Mouse (Mus musculus): Measurements from ENCODE around the gene Plxnc1. TPM values are rescaled to one million over a fixed set of nuclear protein-coding genes. Genes with fewer than 3 reads are reported as not detected.
A peak's percentile ranks its signal among the peaks of the same experiment; 100 is the strongest.

Gene Plxnc1
- total RNA-seq, 2 experiments from 2014 or later = 37.2 to 47.8 TPM

- peak in 1 of 2 experiments; percentile 41 for DNase-seq (ENCODE audit: low spot score in 2 of 2)
- intact Hi-C loops (cut with DNase I) = no loop called here
These were observed 13.7 kb upstream of the Plxnc1 start for GRCm38 (mm10) chr10:94958311-94958710.

- no peak for DNase-seq (ENCODE audit: low spot score in 2 of 2)
- intact Hi-C loops (cut with DNase I) = no loop called here
These were observed 13.1 kb upstream of the Plxnc1 start for GRCm38 (mm10) chr10:94957705-94958104.

- no peak for DNase-seq (ENCODE audit: low spot score in 2 of 2)
- intact Hi-C loops (cut with DNase I) = loop anchor here (5.0 kb wide), 1 partner anchor 326 kb away; no protein-coding TSS in a partner anchor
These were observed 3.5 kb upstream of the Plxnc1 start for GRCm38 (mm10) chr10:94947915-94948675.

- no peak for DNase-seq (ENCODE audit: low spot score in 2 of 2)
- intact Hi-C loops (cut with DNase I) = loop anchor here (5.0 kb wide), 1 partner anchor 325 kb away; no protein-coding TSS in a partner anchor
These were observed 2.8 kb upstream of the Plxnc1 start for GRCm38 (mm10) chr10:94947386-94947785.

- intact Hi-C loops (cut with DNase I) = loop anchor here (5.0 kb wide), 1 partner anchor 323 kb away; no protein-coding TSS in a partner anchor
- peak in 1 of 2 experiments; percentile 43 for DNase-seq (ENCODE audit: low spot score in 2 of 2)
These were observed 624 bp upstream of the Plxnc1 start for GRCm38 (mm10) chr10:94945206-94945711.

GRCm38 (mm10) chr10:94943846-94944690 is 567 bp downstream of the Plxnc1 start:
- intact Hi-C loops (cut with DNase I) = loop anchor here (5.0 kb wide), 2 partner anchors 117 to 257 kb away; partner anchors contain the start of gene Cep83

GRCm38 (mm10) chr10:94943401-94943845 is 1.2 kb downstream of the Plxnc1 start:
- intact Hi-C loops (cut with DNase I) = loop anchor here (5.0 kb wide), 2 partner anchors 116 to 256 kb away; partner anchors contain the start of gene Cep83
- DNase-seq (ENCODE audit: low spot score in 2 of 2) = peak; percentile 63 to 66

More at GRCm38 (mm10) chr10:94943846-94944690, 567 bp downstream of the Plxnc1 start:
- peak; percentile 57 to 75 for DNase-seq (ENCODE audit: low spot score in 2 of 2)

- intact Hi-C loops (cut with DNase I) = loop anchor here (1.0 to 5.0 kb wide), 3 partner anchors 37 to 255 kb away; partner anchors contain the start of gene Cep83
- DNase-seq (ENCODE audit: low spot score in 2 of 2) = peak in 1 of 2 experiments; percentile 27
These were observed 2.1 kb downstream of the Plxnc1 start for GRCm38 (mm10) chr10:94942449-94943041.

GRCm38 (mm10) chr10:94941551-94941950 is 3.1 kb downstream of the Plxnc1 start:
- no peak for DNase-seq (ENCODE audit: low spot score in 2 of 2)
- intact Hi-C loops (cut with DNase I) = loop anchor here (5.0 kb wide), 2 partner anchors 114 to 254 kb away; partner anchors contain the start of gene Cep83

GRCm38 (mm10) chr10:94940786-94941185 is 3.8 kb downstream of the Plxnc1 start:
- intact Hi-C loops (cut with DNase I) = loop anchor here (5.0 kb wide), 2 partner anchors 113 to 253 kb away; partner anchors contain the start of gene Cep83
- DNase-seq (ENCODE audit: low spot score in 2 of 2) = no peak

- no peak for DNase-seq (ENCODE audit: low spot score in 2 of 2)
- intact Hi-C loops (cut with DNase I) = loop anchor here (5.0 kb wide), 2 partner anchors 113 to 253 kb away; partner anchors contain the start of gene Cep83
These were observed 4.6 kb downstream of the Plxnc1 start for GRCm38 (mm10) chr10:94940061-94940460.

- intact Hi-C loops (cut with DNase I) = no loop called here
- DNase-seq (ENCODE audit: low spot score in 2 of 2) = no peak
These were observed 5.7 kb downstream of the Plxnc1 start for GRCm38 (mm10) chr10:94938899-94939298.

- DNase-seq (ENCODE audit: low spot score in 2 of 2) = no peak
- intact Hi-C loops (cut with DNase I) = no loop called here
These were observed 6.3 kb downstream of the Plxnc1 start for GRCm38 (mm10) chr10:94938320-94938719.

- intact Hi-C loops (cut with DNase I) = no loop called here
These were observed 9.4 kb downstream of the Plxnc1 start for GRCm38 (mm10) chr10:94935270-94935669.

GRCm38 (mm10) chr10:94934151-94934614 is 10.5 kb downstream of the Plxnc1 start:
- no peak for DNase-seq (ENCODE audit: low spot score in 2 of 2)
- intact Hi-C loops (cut with DNase I) = no loop called here

More at GRCm38 (mm10) chr10:94935270-94935669, 9.4 kb downstream of the Plxnc1 start:
- no peak for DNase-seq (ENCODE audit: low spot score in 2 of 2)

GRCm38 (mm10) chr10:94931961-94932832 is 12.4 kb downstream of the Plxnc1 start:
- DNase-seq (ENCODE audit: low spot score in 2 of 2) = no peak

GRCm38 (mm10) chr10:94928164-94928563 is 16.5 kb downstream of the Plxnc1 start:
- no peak for DNase-seq (ENCODE audit: low spot score in 2 of 2)
- intact Hi-C loops (cut with DNase I) = no loop called here

More at GRCm38 (mm10) chr10:94931961-94932832, 12.4 kb downstream of the Plxnc1 start:
- intact Hi-C loops (cut with DNase I) = no loop called here

GRCm38 (mm10) chr10:94926297-94926696 is 18.3 kb downstream of the Plxnc1 start:
- DNase-seq (ENCODE audit: low spot score in 2 of 2) = no peak
- intact Hi-C loops (cut with DNase I) = no loop called here

All from left cerebral cortex, postnatal 36 days (tissue).